Mouse (Mus musculus) gastrocnemius, adult 2 months (tissue): Measurements from ENCODE around the gene Piezo1. TPM values are rescaled to one million over a fixed set of nuclear protein-coding genes. Genes with fewer than 3 reads are reported as not detected.

Experiments
- DNase-seq: peaks from one replicate; pipeline ENCODE4 v3.0.0; 2022
- H3K27ac ChIP-seq: fragments of 200-600 bp; 2 replicates; pipeline ENCODE4 v1.8.1; 2022; ENCODE audit warnings: mild to moderate bottlenecking
- H3K4me3 ChIP-seq: fragments of 200-600 bp; 2 replicates; pipeline ENCODE4 v1.8.1; 2022; ENCODE audit warnings: mild to moderate bottlenecking, moderate library complexity
- CTCF ChIP-seq: fragments of 200-600 bp; IDR thresholded peaks from 2 replicates; pipeline ENCODE4 v1.8.1; 2022; ENCODE audit warnings: antibody characterized with exemption, mild to moderate bottlenecking, moderate library complexity
- intact Hi-C: fragments of 180-260 bp; cut with DNase I; formaldehyde crosslinking; loops from one replicate; pipeline ENCODE4 v1.15.1; 2025
- total RNA-seq, 2 experiments: library from RNA; stranded (reverse); gene quantifications; 2 replicates each; pipeline ENCODE4 v1.2.3; 2021

Piezo1 gene
- total RNA-seq, 2 experiments from 2014 or later: 11.3 to 25.5 TPM

DNA sequence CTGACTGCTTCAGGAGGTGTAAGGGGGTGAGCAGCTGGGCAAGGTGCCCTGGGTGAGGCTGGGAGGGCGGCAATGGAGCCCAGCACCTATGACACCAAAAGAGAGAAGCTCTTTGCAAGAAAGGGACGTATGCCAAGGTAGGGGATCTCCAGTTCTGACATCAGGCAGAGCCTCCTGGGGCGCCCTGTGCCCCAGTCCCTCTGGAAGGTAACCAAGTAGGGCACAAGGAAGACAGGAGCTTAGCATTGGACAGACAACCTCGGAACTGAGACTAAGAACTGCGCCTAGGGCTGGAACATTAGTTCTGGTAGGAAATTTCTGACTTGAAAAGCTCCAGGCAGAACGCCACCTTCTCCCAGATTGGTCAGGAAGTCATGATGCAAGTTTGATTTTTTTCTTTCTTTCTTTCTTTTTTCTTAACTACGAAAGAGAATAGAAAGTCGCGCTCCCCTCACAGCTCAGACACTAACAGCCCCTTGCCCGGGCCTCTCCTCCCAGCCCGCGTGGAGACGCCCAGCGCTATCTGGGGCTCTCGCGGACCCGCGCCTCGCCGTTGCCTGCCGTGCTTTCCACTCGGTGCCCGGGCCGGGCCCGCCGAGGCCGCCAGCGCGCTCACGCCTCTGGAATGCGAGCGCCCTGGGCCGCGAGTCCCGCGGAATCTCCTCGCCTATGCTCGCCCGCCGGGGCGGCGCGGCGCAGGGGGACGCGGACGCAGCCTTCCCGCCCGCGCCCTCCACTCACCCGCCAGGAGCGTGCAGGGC, 715 bp downstream of the Piezo1 start:
- peak overlapping the region; percentile 95 for H3K4me3 ChIP-seq
- no peak for TF ChIP-seq CTCF
- intact Hi-C loops: no loop called here
- H3K27ac ChIP-seq: peak overlapping the region; percentile 95
- peak; percentile 75 for DNase-seq

DNA sequence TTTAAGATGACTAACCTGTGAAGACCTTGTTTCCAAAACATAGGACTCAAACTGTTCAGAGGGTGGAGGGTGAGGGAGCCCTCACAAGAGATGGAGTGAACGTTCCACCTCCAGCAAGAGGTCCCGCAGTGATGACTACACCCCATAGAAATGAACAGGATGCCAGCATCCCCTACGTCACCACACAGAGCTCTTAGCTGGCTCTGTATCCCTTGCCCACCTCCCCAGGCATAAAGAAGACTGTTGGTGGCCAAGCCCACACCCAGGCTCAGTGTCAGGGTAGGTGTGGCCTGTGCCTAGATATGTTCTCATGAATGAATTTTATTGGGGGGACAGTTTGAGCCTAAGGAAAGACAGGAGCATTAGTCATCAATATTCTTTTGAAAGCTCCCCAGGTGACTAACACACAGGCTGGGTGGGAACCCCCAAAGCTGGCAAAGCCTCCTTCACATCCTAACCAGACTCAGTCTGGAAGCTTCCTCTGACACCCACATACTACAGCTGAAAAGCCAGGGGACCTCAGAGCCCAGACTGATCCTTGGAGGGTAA, 2.2 kb downstream of the Piezo1 start:
- intact Hi-C loops: no loop called here
- H3K4me3 ChIP-seq: peak overlapping the region; percentile 95
- DNase-seq: no peak
- no peak for TF ChIP-seq CTCF
- peak overlapping the region; percentile 80 for H3K27ac ChIP-seq

DNA sequence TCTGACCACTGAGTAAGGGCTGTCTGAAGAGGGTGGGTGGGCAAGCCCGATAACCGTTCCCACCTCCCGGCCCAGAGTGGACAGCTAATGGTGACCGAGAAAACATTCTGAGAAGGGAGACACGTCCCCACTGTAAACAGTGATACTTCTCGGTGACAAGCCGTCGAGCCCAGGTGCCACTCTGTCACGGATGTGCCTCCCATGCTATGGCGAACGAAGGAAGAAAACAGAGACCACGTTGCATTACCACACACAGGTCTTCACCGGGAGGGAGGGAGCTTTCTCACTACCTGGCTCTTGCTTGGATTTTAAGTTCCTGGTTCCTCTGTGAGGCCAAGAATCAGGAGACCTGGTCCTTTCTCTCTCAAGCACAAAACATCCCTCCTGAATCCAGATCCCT, 2.8 kb downstream of the Piezo1 start:
- intact Hi-C loops: no loop called here
- H3K4me3 ChIP-seq: peak overlapping the region; percentile 95
- DNase-seq: no peak
- TF ChIP-seq CTCF: no peak
- H3K27ac ChIP-seq: peak overlapping the region; percentile 80

DNA sequence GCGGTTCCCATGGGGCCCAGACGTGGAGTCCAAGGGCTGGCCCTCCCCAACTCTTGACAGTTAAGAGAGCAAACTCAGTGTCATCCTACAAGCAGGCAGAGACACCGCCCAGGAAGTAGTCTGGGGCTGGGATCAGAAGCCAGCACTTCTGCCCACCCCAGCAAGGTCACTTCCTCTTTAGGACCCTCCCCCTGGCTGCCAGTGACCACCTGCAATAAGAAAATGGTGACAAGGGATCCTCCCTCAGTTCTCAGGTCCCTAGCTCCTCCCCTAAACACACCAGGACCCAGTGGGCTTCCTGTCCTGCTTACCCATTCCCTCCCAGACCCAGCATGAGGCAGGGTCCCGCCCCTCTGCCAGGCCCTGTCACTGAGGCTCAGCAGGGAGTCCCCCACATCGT, 3.3 kb downstream of the Piezo1 start:
- DNase-seq: no peak
- intact Hi-C loops: no loop called here
- Histone ChIP-seq H3K4me3 (peak overlapping the region; percentile 95), H3K27ac (peak overlapping the region; percentile 80)
- TF ChIP-seq CTCF: no peak

DNA sequence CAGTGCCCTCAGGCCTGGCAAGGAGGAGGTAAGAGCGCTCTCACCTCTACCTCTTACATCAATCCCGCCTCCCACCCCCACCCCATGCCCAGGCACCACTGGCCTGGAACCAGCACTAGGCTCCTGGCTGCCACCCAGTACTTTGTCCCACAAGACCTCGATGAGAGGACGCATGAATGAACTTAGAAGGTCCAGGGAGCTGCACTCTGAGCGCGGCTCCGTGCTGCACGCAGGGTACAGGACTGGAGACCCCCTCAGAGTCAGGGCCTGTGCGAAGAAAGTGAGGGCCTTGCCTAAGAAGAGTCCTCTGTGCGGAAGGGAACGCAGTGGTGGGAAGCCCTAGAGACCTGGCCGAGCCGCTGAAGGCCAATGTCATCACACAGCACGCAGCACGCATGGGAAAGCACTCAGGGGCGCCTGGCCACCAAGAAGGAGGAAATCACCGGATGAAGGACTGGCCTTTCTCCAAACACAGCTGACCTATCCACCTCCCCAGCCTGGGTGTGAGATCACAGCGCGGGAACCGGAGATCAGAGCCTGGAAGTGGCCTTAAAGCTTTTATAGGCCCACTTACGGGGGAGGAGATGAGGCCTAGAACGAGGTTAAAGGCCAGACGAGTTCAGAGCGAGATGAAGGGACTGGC, 4.2 kb downstream of the Piezo1 start:
- Histone ChIP-seq H3K4me3 (peak overlapping the region; percentile 95), H3K27ac (peak overlapping the region; percentile 80)
- TF ChIP-seq CTCF: no peak
- intact Hi-C loops: no loop called here
- peak; percentile 75 for DNase-seq

DNA sequence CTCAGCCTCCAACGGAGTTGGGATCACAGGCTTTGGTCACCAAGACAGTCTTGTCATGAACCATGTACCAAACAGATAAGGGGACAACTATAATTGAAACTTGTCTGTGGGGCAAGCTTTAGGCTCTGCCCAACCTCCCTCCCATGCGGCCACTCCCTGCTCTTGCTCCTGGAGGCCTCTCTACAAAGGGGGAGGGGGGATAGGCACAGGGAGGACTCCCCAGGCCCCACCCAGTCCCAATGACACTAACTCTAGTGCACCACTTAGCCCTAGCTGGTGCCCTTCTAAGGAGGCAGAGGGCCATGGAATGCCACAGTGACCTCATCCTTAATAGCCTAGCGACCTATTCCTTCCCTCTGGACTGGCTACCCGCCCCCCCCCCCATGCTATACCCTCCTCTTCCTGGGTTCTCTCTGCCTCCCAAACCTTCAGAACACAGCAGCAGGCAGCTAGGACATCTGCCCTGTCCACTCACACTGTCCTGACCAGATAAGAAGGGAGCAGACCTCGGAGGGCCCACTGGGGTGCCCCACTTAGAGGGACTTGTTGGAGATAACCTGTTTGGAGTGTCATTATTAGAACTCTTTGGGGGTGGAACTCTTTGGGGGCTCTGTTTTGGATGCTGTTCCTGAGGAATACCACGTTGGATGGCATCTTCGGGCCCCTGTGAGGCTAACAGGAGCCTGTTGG, 4.9 kb downstream of the Piezo1 start:
- no peak for TF ChIP-seq CTCF
- H3K27ac ChIP-seq: peak overlapping the region; percentile 80
- no peak for DNase-seq
- intact Hi-C loops: no loop called here
- peak overlapping the region; percentile 95 for H3K4me3 ChIP-seq

DNA sequence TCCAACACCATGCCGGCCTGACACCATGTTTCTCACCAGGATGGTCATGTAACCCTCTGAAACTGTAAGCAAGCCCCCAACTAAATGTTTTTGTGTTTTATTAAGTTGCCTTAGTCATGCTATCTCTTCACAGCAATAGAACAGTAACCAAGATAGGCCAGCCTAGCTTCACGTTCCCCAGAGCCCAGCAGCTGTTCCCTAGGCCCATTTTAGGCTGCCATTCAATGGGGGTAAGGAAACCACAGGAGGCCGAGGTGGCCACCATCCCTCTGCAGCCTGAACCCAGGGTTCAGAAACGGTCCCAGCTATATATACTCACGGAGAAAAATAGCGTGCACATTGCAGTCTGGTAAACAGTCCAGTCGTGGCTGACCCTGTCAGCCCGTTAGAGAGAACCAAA, 7.0 kb downstream of the Piezo1 start:
- H3K4me3 ChIP-seq: no peak overlapping the region
- H3K27ac ChIP-seq: 0 out of 2 replicates have a peak overlapping the region, but pooled peaks have one; percentile 0
- DNase-seq: no peak
- intact Hi-C loops: no loop called here
- TF ChIP-seq CTCF: no peak

DNA sequence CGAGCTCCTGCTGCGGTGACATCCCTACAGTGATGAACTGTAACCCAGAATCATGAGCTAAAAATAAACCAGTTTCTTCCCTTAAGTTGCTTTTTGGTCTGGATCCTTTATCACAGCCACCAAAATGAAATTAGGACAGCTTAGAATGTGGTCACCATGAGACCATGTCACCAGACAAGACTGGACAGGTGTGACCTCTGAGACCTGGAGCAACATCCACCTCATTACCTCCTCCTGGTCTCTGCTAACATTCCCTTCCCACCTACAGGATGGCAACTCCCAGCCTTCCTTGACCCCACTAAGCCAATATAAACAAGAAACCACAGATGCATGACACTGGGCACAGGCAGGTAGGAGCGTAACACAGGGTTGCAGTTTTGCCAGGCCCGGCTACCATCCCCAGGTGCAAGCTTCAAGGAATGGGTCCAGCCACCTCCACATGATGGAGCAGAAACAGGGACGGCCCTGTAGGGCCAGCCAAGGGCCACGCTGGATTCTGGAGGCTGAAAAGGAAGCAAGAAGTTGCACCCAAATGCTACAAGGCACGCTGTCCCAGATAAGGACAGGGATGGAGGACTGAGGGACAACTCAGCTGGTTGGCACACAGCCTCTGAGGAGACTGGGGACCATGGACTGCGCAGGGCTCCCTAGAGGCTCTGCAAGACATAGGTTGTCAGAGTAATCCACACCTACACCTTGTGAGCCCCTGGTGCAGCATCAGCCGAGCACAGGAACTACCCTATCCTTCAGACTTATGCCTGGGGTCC, 12.6 kb downstream of the Piezo1 start:
- intact Hi-C loops: no loop called here
- peak overlapping the region; percentile 66 for H3K27ac ChIP-seq
- no peak overlapping the region for H3K4me3 ChIP-seq
- DNase-seq: no peak
- TF ChIP-seq CTCF: no peak

DNA sequence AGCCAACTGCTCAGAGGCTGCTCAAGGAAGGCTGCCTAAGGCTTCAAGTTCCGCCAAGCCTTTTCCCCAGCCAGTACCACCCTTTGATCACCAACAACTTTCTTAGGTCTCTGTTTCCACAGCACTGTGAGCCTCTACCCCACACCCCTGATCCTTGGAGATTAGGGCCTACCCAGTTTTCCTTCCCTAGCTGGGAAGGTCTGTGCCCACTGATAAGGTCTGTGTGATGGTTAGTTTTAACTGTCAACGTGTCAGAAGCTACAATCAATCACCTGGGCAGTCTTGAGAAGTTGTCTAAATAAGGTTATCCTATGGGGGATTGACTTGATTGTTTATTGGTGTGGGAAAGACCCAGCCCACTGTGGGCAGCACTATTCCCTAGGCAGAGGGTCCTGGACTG, 13.3 kb downstream of the Piezo1 start:
- Histone ChIP-seq H3K27ac (peak overlapping the region; percentile 66), H3K4me3 (no peak overlapping the region)
- no peak for DNase-seq
- intact Hi-C loops: no loop called here
- no peak for TF ChIP-seq CTCF

DNA sequence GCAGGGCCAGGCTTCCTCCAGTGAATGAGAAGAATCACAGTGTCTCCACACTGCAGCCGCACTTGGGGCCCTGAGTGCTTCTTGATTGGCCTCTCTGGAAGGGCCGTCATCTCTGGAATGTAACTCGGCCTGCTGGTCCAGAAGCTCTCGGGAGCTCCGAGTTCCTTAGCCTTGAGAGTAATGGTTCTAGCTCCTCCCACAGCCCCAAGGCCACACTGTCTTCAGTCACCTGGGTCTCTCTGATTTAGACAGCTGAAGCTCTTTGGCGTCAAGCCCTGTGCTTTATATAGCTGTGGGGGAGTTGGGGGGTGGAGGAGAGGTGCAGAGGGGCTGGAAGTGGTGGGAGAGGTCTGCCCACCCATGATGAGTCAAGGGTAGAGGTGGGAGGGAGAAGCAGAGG, 14.1 kb downstream of the Piezo1 start:
- Histone ChIP-seq H3K27ac (peak overlapping the region; percentile 66), H3K4me3 (no peak overlapping the region)
- DNase-seq: no peak
- intact Hi-C loops: no loop called here
- TF ChIP-seq CTCF: no peak

DNA sequence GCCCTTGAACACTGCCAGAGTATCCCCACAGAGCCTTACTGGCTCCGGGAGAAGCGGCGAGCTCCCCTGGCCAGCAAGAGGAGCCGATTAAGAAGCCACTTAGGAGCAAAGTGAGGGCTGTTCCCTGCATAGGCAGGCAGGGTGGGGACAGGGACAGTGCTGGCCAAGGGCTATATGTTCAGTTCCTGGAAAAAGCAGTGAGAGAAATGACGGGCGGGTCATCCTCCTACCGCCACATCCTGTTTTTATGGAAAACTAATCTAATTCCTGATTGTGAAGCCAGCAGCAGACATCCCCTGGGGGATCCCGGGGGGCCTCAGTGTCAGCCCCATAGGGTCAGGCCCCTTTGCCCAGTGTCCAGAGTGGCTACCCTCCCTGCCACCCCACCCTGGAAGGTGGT, 19.8 kb downstream of the Piezo1 start:
- intact Hi-C loops: no loop called here
- no peak for TF ChIP-seq CTCF
- Histone ChIP-seq H3K27ac (peak overlapping the region; percentile 72), H3K4me3 (peak overlapping the region; percentile 16)
- no peak for DNase-seq

DNA sequence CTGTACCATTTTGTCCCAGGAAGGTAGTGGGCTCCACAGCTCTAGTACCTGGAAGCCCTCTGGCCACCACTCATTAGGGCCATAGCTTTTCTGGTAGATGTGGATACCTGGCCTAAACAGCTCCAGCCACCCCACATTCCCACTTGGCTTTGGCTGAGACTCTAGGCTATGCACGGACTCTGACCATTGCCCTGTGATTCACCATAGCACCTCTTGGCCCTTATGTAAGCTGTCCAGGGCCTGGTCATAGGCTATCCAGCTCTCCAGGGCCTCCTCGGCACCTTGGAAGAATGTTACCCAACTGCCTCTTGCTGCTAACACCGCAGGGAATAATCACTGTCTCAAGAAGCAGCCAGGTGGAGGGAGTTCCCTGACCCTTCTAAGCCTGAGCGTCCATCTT, 22.0 kb downstream of the Piezo1 start:
- intact Hi-C loops: no loop called here
- Histone ChIP-seq H3K27ac (no peak overlapping the region), H3K4me3 (no peak overlapping the region)
- no peak for DNase-seq
- no peak for TF ChIP-seq CTCF
